Comparison of ENCODE assay signal across 21 mouse cellular contexts in the genomic region with DNA sequence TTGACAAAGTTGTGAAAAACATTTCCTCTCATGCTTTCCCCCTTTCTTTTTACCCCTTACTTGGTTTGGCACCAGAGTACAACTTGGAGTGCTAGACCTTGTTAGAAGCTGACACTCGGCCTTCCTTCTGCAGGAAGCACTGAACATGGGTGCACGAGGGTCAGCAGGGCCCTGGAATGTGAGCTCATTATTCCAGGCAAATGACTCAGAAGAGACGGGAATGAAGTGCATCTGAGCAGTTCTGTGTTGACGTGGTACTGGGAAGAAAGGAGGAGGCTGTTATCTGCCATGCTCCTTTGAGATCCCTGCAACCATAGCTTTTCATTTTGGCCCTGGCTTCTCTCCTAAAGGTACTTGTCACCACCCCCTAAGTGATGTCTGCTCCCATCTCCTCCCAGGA. TPM values are rescaled to one million over a fixed set of nuclear protein-coding genes. Genes with fewer than 3 reads are reported as not detected.
DNase-seq lines count a peak whose midpoint lies in the region; ATAC-seq and TF ChIP-seq lines count a peak whose summit lies in the region.
"Had no signal": no experiment of that assay in that cellular context is flagged by ENCODE, and none has a peak within 500 bp of the region (broad histone marks: within the 10 kb centered on the region; RNA-seq: fewer than 3 reads in every experiment).

No protein-coding gene starts in this region.

- H3K9ac ChIP-seq in kidney, postnatal 0 days (ENCODE audit: low read depth, low read length): no peak overlapping the region
- no peak overlapping the region for H3K9ac ChIP-seq in lung, postnatal 0 days (replicated peaks; ENCODE audit: low read depth)
- no peak overlapping the region for H3K9ac ChIP-seq in intestine, postnatal 0 days (ENCODE audit: low read depth, low read length)
- H3K9ac ChIP-seq: embryonic facial prominence, embryonic 12.5 days; forebrain, embryonic 12.5 days; hindbrain, embryonic 12.5 days had no signal

- no peak for TF ChIP-seq CTCF in kidney, postnatal 0 days (IDR thresholded peaks at IDR 0.05; ENCODE audit: low read depth)
- TF ChIP-seq CTCF in lung, postnatal 0 days (IDR thresholded peaks at IDR 0.05): no peak
- TF ChIP-seq CTCF in lung, adult 2 months (IDR thresholded peaks at IDR 0.05; ENCODE audit: insufficient read depth, low read length): no peak
- no peak for TF ChIP-seq CTCF in embryonic fibroblast, embryonic 13.5 days (IDR thresholded peaks at IDR 0.05; ENCODE audit: borderline replicate concordance, insufficient read depth, low read length)
- TF ChIP-seq CTCF in intestine, postnatal 0 days (IDR thresholded peaks at IDR 0.05; ENCODE audit: low read depth): no peak

- no peak overlapping the region for H3K27ac ChIP-seq in kidney, postnatal 0 days
- H3K27ac ChIP-seq in lung, postnatal 0 days (ENCODE audit: low read length): no peak overlapping the region
- peak overlapping the region; percentile 78 for H3K27ac ChIP-seq in embryonic fibroblast, embryonic 13.5 days (ENCODE audit: insufficient read depth, low read length)
- H3K27ac ChIP-seq in intestine, postnatal 0 days (ENCODE audit: low read depth, low read length): no peak overlapping the region
- H3K27ac ChIP-seq: embryonic facial prominence, embryonic 12.5 days; forebrain, embryonic 12.5 days; heart, embryonic 10.5 days; hindbrain, embryonic 12.5 days had no signal

- no peak overlapping the region for H3K4me2 ChIP-seq in kidney, postnatal 0 days (ENCODE audit: low read length)
- H3K4me2 ChIP-seq in lung, postnatal 0 days (replicated peaks; ENCODE audit: low read depth, low read length): no peak overlapping the region
- H3K4me2 ChIP-seq in intestine, postnatal 0 days (replicated peaks; ENCODE audit: low read depth): no peak overlapping the region
- H3K4me2 ChIP-seq: embryonic facial prominence, embryonic 12.5 days; forebrain, embryonic 12.5 days; hindbrain, embryonic 12.5 days had no signal

- H3K27me3 ChIP-seq in kidney, postnatal 0 days (ENCODE audit: insufficient read depth, low read length): no peaks in the 10 kb centered on the region
- H3K27me3 ChIP-seq in lung, postnatal 0 days (replicated peaks; ENCODE audit: insufficient read depth, low read length): no peaks in the 10 kb centered on the region
- H3K27me3 ChIP-seq in intestine, postnatal 0 days (replicated peaks; ENCODE audit: control insufficient read depth, insufficient read depth, low read length): no peaks in the 10 kb centered on the region
- H3K27me3 ChIP-seq: embryonic facial prominence, embryonic 12.5 days; forebrain, embryonic 12.5 days; hindbrain, embryonic 12.5 days had no signal

- peak; percentile 25 for DNase-seq in kidney, postnatal 0 days (ENCODE audit: low spot score)
- no peak for DNase-seq in kidney, adult 8-10 months
- peak; percentile 11 for DNase-seq in lung, postnatal 0 days (ENCODE audit: low spot score)
- DNase-seq in lung, adult 2 months: no peak
- DNase-seq in adrenal gland, adult 8-10 months: no peak
- DNase-seq: adrenal gland, postnatal 25 days; cerebellum, adult 18-20 months; cerebellum, adult 9-11 months; gastrocnemius, postnatal 10 days; heart, adult 18-20 months; heart, postnatal 10 days; heart, postnatal 4 days had no signal

- no peak for ATAC-seq in kidney, postnatal 0 days (replicated peaks; ENCODE audit: low FRiP score, low read depth)
- 0 out of 2 replicates have a peak, but pooled peaks have one; percentile 10 for ATAC-seq in lung, postnatal 0 days
- no peak for ATAC-seq in intestine, postnatal 0 days
- ATAC-seq: activated CD4-positive, CD25-positive, alpha-beta regulatory T cell, adult 4 months; forebrain, embryonic 16.5 days; hindbrain, embryonic 16.5 days had no signal

- no peaks in the 10 kb centered on the region for H3K4me1 ChIP-seq in kidney, postnatal 0 days (replicated peaks; ENCODE audit: insufficient read depth, low read length)
- H3K4me1 ChIP-seq in lung, postnatal 0 days (ENCODE audit: insufficient read depth, low read depth, low read length): no peaks in the 10 kb centered on the region
- H3K4me1 ChIP-seq in lung, adult 2 months (ENCODE audit: control insufficient read depth, insufficient read depth, low read length): no peaks in the 10 kb centered on the region
- H3K4me1 ChIP-seq in embryonic fibroblast, embryonic 13.5 days (ENCODE audit: control insufficient read depth, insufficient read depth, low read length): peaks cover 15% of the 10 kb centered on the region
- no peaks in the 10 kb centered on the region for H3K4me1 ChIP-seq in intestine, postnatal 0 days (replicated peaks; ENCODE audit: control insufficient read depth, insufficient read depth, low read length)
- H3K4me1 ChIP-seq: embryonic facial prominence, embryonic 12.5 days; heart, embryonic 10.5 days; hindbrain, embryonic 12.5 days had no signal

- H3K36me3 ChIP-seq in kidney, postnatal 0 days (ENCODE audit: insufficient read depth, low read length): no peaks in the 10 kb centered on the region
- H3K36me3 ChIP-seq in lung, postnatal 0 days (ENCODE audit: insufficient read depth, low read length): no peaks in the 10 kb centered on the region
- H3K36me3 ChIP-seq in intestine, postnatal 0 days (ENCODE audit: control insufficient read depth, insufficient read depth): no peaks in the 10 kb centered on the region
- H3K36me3 ChIP-seq: embryonic facial prominence, embryonic 12.5 days; forebrain, embryonic 12.5 days; heart, embryonic 10.5 days; hindbrain, embryonic 12.5 days had no signal

- TF ChIP-seq EP300 in lung, postnatal 0 days (IDR thresholded peaks at IDR 0.05): no peak

- WGBS in kidney, postnatal 0 days: 23% methylated on average over 4 of the region's 4 CpGs
- whole genome bisulfite sequencing in lung, postnatal 0 days: 23% methylated on average over 4 of the region's 4 CpGs
- whole genome bisulfite sequencing in lung, adult 2 months: 42% methylated on average over 4 of the region's 4 CpGs
- WGBS in intestine, postnatal 0 days: 43% methylated on average over 4 of the region's 4 CpGs

- no peak for TF ChIP-seq POLR2A in lung, adult 2 months (IDR thresholded peaks at IDR 0.05; ENCODE audit: borderline replicate concordance, extremely low read depth, low read depth, low read length)
- no peak for TF ChIP-seq POLR2A in embryonic fibroblast, embryonic 13.5 days (IDR thresholded peaks at IDR 0.05; ENCODE audit: low read depth, low read length)

- H3K4me3 ChIP-seq in kidney, postnatal 0 days (replicated peaks; ENCODE audit: low read depth, low read length): no peak overlapping the region
- no peak overlapping the region for H3K4me3 ChIP-seq in lung, postnatal 0 days (ENCODE audit: low read depth, low read length)
- H3K4me3 ChIP-seq in lung, adult 2 months (replicated peaks; ENCODE audit: extremely low read depth, low read depth, low read length): no peak overlapping the region
- no peak overlapping the region for H3K4me3 ChIP-seq in embryonic fibroblast, embryonic 13.5 days (ENCODE audit: insufficient read depth, low read length)
- H3K4me3 ChIP-seq in intestine, postnatal 0 days (ENCODE audit: low read depth, low read length): no peak overlapping the region
- H3K4me3 ChIP-seq: embryonic facial prominence, embryonic 12.5 days; forebrain, embryonic 12.5 days; heart, embryonic 10.5 days; hindbrain, embryonic 12.5 days had no signal

- no peaks in the 10 kb centered on the region for H3K9me3 ChIP-seq in kidney, postnatal 0 days (replicated peaks; ENCODE audit: low read length)
- no peaks in the 10 kb centered on the region for H3K9me3 ChIP-seq in lung, postnatal 0 days (ENCODE audit: low read length)
- H3K9me3 ChIP-seq in intestine, postnatal 0 days (ENCODE audit: control insufficient read depth): no peaks in the 10 kb centered on the region
- H3K9me3 ChIP-seq: embryonic facial prominence, embryonic 12.5 days; forebrain, embryonic 12.5 days; heart, embryonic 10.5 days; hindbrain, embryonic 12.5 days had no signal

RNA-seq across cellular contexts. Expression of a gene that starts 10.6 kb away (rescaled TPM):
- polyA plus RNA-seq in kidney, postnatal 0 days (2015; fragmentation: Nextera tagmentation; extraction: Ambion mirVana): 17.5 and 19.8 TPM in 2 replicates
- polyA plus RNA-seq in lung, postnatal 0 days (2015; fragmentation: Nextera tagmentation; extraction: Ambion mirVana): 21.8 and 24.0 TPM in 2 replicates
- polyA plus RNA-seq in lung, adult 2 months (2012; rRNA removed): 13.2 and 15.8 TPM in 2 replicates
- 25.2 and 25.8 TPM in 2 replicates for polyA plus RNA-seq in embryonic fibroblast, embryonic 13.5 days (2011; ENCODE audit: insufficient read length, low read depth, missing spikeins)
- total RNA-seq in adrenal gland, adult 8-10 months (2022): 10 to 100 TPM; 34.6 to 58.6 (median 46.5) TPM
- polyA plus RNA-seq in intestine, postnatal 0 days (2015; fragmentation: Nextera tagmentation; extraction: Ambion mirVana): 14.2 and 14.6 TPM in 2 replicates

Comparison
In these comparisons a context has a peak if more than half of its experiments do, and no peak if none do; other contexts are left out.
1. DNase-seq: peak in kidney, postnatal 0 days (single experiment) and lung, postnatal 0 days (single experiment); none in kidney, adult 8-10 months (0 of 2), lung, adult 2 months (single experiment) and adrenal gland, adult 8-10 months (single experiment).